Mouse (Mus musculus) kidney, embryonic 16.5 days (tissue): ENCODE results near the gene Ubtf. TPM values are rescaled to one million over a fixed set of nuclear protein-coding genes. Genes with fewer than 3 reads are reported as not detected.
"Not testable (repeated sequence)": the region's sequence is repeated elsewhere in the genome, so short reads cannot be mapped to it uniquely, and the experiment has no call there.

Source experiments
- ATAC-seq: fragments of 200-750 bp; cut with Nextera tagmentation; 2 replicates; pipeline ENCODE4 v1.8.0; 2017; ENCODE audit warnings: moderate TSS enrichment; ENCODE audit not compliant: low FRiP score, low TSS enrichment
- H3K27ac ChIP-seq: fragments of 300-500 bp; sonication (generic); 2 replicates; pipeline ENCODE4 v1.5.1; 2014; ENCODE audit warnings: low read length
- H3K27me3 ChIP-seq: fragments of 300-500 bp; sonication (generic); 2 replicates; pipeline ENCODE4 v1.6.1; 2014; ENCODE audit warnings: low read length, control low read depth, mixed read lengths; ENCODE audit not compliant: insufficient read depth
- H3K36me3 ChIP-seq: fragments of 300-500 bp; sonication (generic); 2 replicates; pipeline ENCODE4 v1.6.1; 2014; ENCODE audit warnings: low read length, control low read depth, mixed read lengths; ENCODE audit not compliant: insufficient read depth
- H3K4me1 ChIP-seq: fragments of 300-500 bp; sonication (generic); 2 replicates; pipeline ENCODE4 v1.6.1; 2014; ENCODE audit warnings: low read length, control low read depth, mixed read lengths; ENCODE audit not compliant: insufficient read depth
- H3K4me2 ChIP-seq: fragments of 300-500 bp; sonication (generic); replicated peaks from 2 replicates; pipeline ENCODE4 v1.6.1; 2014; ENCODE audit warnings: low read depth, low read length
- H3K4me3 ChIP-seq: fragments of 300-500 bp; sonication (generic); 2 replicates; pipeline ENCODE4 v1.5.1; 2014; ENCODE audit warnings: mild to moderate bottlenecking, low read length
- H3K9ac ChIP-seq: fragments of 300-500 bp; sonication (generic); replicated peaks from 2 replicates; pipeline ENCODE4 v1.6.1; 2014; ENCODE audit warnings: low read length
- H3K9me3 ChIP-seq: fragments of 300-500 bp; sonication (generic); 2 replicates; pipeline ENCODE4 v1.6.1; 2016; ENCODE audit warnings: low read length, control low read depth
- WGBS: fragments of 180-500 bp; shearing (Covaris S2); extraction: QIAGEN DNeasy Blood & Tissue Kit; methylation state at CpG from one replicate; pipeline ENCODE4 v1.1.7; 2014; 5-methylcytosine and 5-hydroxymethylcytosine counted together
- polyA plus RNA-seq: library from polyadenylated mRNA; unstranded; fragments of >200 nt; fragmentation: Nextera tagmentation; extraction: Ambion mirVana; gene quantifications from 2 replicates; pipeline ENCODE4 v1.2.1, GENCODE M21; 2015

Ubtf gene
- 94.7 and 97.3 TPM in 2 replicates for polyA plus RNA-seq

DNA sequence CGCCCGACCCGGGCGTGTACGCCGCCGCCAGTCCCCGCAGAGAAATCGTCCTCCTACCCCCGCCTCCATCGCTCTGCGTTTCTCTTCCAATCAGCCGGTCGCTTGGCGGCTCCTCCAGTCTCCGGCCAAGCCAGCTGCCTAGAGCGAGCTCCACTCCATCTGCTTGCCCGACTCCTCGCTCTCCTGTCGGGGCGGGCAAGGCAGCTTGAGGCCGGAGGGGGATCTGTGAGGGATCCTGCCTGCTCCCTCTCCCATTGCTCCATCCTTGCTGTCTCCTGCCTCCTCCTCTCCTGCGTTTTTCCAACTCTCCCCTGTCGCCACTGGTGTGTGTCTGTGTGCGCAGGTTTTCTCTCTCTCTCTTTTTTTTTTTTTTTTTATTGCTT lies at the start of gene Ubtf:
Gene Ubtf, minus strand, starts transcription at position 333 of the 383 bp plus-strand sequence.
- ATAC-seq, result peak; percentile 12; the same call in 1 of the 2 replicates
- Histone ChIP-seq H3K9me3 (no peaks in the 10 kb centered on the region), H3K4me3 (peak within 1 kb of the TSS; percentile 98), H3K4me1 (peaks cover 17% of the 10 kb centered on the region), H3K9ac (peak within 1 kb of the TSS; percentile 100), H3K27me3 (no peaks in the 10 kb centered on the region), H3K27ac (peak within 1 kb of the TSS; percentile 98), H3K36me3 (peaks cover 5% of the 10 kb centered on the region; the same call in 1 of the 2 replicates), H3K4me2 (peak within 1 kb of the TSS; percentile 96)
- WGBS, result under 1% methylated on average over 25 of the region's 25 CpGs

DNA sequence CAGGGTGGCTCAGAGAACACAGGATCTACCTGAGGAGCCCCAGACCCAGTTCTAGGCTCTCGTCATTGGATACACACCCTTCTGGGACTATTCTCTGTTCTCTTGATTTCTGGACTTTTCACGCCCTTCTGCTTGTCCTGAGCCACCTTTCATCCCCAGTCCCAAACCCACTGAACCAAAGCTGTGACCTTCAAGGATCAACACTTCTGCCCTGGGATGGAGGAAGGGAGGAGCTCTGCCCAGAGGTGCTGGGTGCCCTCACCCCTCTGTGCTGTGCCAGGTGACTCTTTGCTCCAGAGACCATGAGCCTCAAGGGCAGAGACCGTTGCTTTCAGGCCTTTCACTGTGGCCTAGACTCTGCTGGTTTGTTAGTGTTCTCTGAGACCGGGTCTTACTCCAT lies 49.7 kb upstream of the Ubtf start:
- H3K9me3 ChIP-seq, result no peaks in the 10 kb centered on the region
- H3K4me2 ChIP-seq, result no peak overlapping the region
- H3K4me3 ChIP-seq, result no peak overlapping the region
- no peaks in the 10 kb centered on the region for H3K36me3 ChIP-seq
- H3K9ac ChIP-seq, result no peak overlapping the region
- H3K27ac ChIP-seq, result no peak overlapping the region
- ATAC-seq, result no peak
- 0 out of 2 replicates have a peak, but pooled peaks cover 8% of the 10 kb centered on the region for H3K4me1 ChIP-seq
- 0 out of 2 replicates have a peak, but pooled peaks cover 4% of the 10 kb centered on the region for H3K27me3 ChIP-seq
- WGBS, result 41% methylated on average over 4 of the region's 4 CpGs

DNA sequence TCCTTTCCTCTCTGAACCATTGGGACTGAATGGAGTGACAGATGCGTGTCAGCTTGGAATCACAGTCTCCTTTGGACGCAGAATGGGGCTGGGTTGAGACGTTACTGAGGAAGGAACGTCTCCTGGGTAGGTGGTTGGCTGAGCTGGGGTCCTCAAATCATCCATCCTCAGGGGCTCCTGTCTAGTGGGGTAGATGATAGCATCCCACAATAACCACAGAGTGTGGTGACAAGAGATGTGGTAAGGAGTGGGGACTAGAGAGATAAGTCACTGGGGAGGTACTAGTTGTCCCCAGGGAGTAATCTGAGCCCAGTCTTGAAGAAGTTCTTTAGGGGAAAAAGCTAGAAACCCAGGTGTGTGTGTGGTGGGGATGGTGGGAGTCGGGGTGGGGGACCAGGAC lies 48.8 kb upstream of the Ubtf start:
- ATAC-seq, result no peak
- no peak overlapping the region for H3K4me2 ChIP-seq
- 0 out of 2 replicates have a peak, but pooled peaks cover 8% of the 10 kb centered on the region for H3K4me1 ChIP-seq
- H3K36me3 ChIP-seq, result no peaks in the 10 kb centered on the region
- H3K4me3 ChIP-seq, result no peak overlapping the region
- no peak overlapping the region for H3K9ac ChIP-seq
- 0 out of 2 replicates have a peak, but pooled peaks cover under 1% of the 10 kb centered on the region for H3K27me3 ChIP-seq
- H3K27ac ChIP-seq, result no peak overlapping the region
- no peaks in the 10 kb centered on the region for H3K9me3 ChIP-seq
- 80% methylated on average over 5 of the region's 5 CpGs for WGBS

DNA sequence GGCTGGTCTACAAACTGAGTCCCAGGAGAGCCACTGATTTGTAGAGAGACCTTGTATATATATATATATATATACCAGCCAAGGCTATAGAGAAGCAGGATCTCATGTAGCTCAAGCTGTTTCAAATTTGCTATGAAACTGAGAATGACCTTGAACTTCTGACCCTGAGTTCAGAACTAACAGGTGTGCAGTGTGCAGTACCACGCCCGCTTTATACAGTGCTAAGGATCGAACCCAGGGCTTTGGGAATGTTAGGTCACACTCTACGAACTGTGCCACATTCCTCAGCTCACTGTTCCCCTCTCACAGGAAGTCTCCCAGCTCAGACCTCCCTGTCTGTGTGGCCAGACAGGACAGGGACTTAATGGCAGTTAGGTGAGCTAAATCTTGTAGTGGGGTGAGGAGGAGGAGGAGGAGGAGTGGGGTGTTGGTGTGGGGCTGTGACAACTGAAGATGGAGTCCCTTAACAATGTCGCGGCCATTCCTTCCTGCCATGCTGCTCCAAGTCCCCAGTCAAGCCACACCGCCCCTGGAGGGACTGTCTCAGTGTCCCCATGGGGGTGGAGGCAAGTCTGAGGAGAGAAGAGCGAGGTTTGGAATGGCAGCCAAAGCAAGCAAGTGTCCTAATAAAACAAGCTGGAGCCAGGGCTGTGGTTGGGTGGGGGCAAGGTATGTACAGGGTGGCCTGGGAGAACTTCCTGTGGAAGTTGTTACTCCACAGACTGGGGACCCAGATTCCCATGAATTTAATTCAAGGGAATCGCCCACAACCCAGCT lies 48.1 kb upstream of the Ubtf start:
- no peak for ATAC-seq
- H3K9me3 ChIP-seq, result no peaks in the 10 kb centered on the region
- H3K36me3 ChIP-seq, result no peaks in the 10 kb centered on the region
- 0 out of 2 replicates have a peak, but pooled peaks cover 8% of the 10 kb centered on the region for H3K4me1 ChIP-seq
- no peak overlapping the region for H3K27ac ChIP-seq
- no peak overlapping the region for H3K4me2 ChIP-seq
- 71% methylated on average over 9 of the region's 9 CpGs for WGBS
- H3K4me3 ChIP-seq, result no peak overlapping the region
- H3K27me3 ChIP-seq, result no peaks in the 10 kb centered on the region
- H3K9ac ChIP-seq, result no peak overlapping the region

DNA sequence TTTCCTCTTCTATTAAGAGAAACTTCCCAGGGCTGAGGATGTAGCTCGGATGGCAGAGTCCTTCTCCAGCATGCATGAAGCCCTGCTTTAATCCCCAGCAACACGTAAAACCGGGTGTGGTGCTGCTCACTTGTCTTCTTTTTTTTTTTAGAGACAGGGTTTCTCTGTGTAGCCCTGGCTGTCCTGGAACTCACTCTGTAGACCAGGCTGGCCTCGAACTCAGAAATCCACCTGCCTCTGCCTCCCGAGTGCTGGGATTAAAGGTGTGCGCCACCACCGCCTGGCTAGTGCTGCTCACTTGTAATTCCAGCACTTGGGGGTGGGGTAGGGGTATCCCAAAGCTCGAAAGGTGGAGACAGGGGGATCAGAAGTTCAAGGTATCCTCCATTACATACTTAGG lies 46.6 kb upstream of the Ubtf start, which contains the start of gene Slc4a1:
Gene Slc4a1, minus strand, starts transcription at position 101 of the 400 bp plus-strand sequence.
- not testable (repeated sequence) for ATAC-seq, H3K36me3 ChIP-seq, H3K4me2 ChIP-seq, H3K27ac ChIP-seq, H3K27me3 ChIP-seq, H3K9me3 ChIP-seq, H3K4me1 ChIP-seq, H3K4me3 ChIP-seq, H3K9ac ChIP-seq
- 79% methylated on average over 7 of the region's 8 CpGs for WGBS

DNA sequence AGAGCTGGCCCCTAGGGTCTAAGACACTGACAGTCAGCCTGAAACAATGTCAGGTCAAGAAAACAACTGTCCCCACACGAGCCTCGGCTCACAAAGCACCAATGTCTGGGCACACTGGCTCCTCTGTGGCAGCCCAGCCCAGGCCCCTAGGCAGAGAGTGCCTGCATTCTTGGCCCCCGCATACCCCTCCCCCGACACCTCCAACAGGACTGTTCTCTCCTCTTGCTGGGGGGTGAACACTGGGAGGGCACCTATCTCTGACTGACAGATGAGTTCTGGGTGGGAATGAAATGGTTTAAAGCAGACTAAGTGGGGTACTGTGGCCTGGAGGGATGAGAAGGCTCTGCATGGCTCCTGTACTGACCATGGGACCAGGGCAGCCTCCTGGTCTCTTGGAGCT lies 46.2 kb upstream of the Ubtf start:
- Histone ChIP-seq H3K4me1 (0 out of 2 replicates have a peak, but pooled peaks cover 8% of the 10 kb centered on the region), H3K9me3 (no peaks in the 10 kb centered on the region), H3K36me3 (no peaks in the 10 kb centered on the region), H3K27me3 (no peaks in the 10 kb centered on the region), H3K27ac (no peak overlapping the region), H3K4me3 (no peak overlapping the region), H3K9ac (no peak overlapping the region), H3K4me2 (no peak overlapping the region)
- WGBS, result 44% methylated on average over 4 of the region's 4 CpGs
- no peak for ATAC-seq

DNA sequence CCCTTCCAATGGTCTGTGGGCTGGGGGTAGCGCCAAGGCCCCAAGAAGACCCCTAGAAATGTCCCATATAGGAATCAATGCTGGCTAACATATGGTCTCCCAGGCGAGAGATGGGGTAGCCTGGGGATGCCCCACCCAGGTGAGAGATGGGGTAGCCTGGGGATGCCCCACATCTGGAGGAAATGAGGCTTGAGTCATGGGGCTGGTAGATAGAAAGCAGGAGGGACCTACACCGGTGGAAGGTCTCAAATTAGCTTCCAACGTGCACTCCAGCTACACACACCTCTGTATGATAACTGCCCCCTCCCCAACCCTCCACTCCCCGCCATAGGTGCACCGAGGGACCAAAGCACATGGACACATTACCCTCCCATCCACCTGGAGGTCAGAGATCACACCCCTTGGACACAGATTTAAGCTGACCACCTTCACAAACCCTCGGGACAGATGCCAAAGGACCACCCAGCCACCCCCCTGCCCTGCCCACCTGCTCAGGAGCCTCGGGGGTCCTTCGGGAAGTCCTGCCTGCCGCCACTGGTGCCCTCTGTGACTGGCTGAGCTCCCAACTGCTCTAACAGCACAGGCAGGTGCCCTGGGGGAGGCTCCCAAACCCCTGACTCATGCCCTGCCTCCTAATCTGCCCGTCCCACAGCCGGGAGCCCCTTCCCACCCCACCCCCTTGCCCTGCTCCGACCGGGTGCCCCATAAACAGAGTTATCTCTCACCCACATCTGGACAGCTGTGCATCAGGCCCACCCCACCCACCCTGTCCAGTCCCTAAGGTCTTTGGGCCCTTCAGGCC lies 45.2 kb upstream of the Ubtf start:
- 0 out of 2 replicates have a peak, but pooled peaks cover 8% of the 10 kb centered on the region for H3K4me1 ChIP-seq
- H3K9ac ChIP-seq, result no peak overlapping the region
- WGBS, result 69% methylated on average over 14 of the region's 14 CpGs
- H3K27ac ChIP-seq, result no peak overlapping the region
- H3K36me3 ChIP-seq, result no peaks in the 10 kb centered on the region
- ATAC-seq, result peak; percentile 43; the same call in 1 of the 2 replicates
- H3K27me3 ChIP-seq, result no peaks in the 10 kb centered on the region
- no peaks in the 10 kb centered on the region for H3K9me3 ChIP-seq
- H3K4me2 ChIP-seq, result no peak overlapping the region
- no peak overlapping the region for H3K4me3 ChIP-seq

DNA sequence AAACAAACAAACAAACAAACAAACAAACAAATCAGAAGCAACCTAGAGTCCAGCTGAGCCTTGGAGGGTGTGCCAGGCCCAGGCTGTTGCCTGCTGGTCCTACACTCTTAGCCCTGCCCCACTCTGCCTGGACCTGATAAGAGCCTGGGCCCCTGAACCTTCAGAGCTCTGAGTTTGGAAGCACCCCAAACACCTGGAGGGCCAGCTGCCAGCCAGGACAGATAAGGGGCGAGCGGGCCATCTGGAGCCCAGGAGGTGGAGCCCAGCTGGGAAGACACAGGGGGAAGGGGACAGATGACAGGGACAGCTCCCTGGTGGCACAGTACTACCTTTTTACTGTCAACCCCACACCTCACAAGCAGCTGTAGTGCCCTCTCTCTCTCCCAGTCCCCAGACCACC lies 44.1 kb upstream of the Ubtf start:
- Histone ChIP-seq H3K4me2 (no peak overlapping the region), H3K4me1 (no peaks in the 10 kb centered on the region)
- ATAC-seq, result no peak

DNA sequence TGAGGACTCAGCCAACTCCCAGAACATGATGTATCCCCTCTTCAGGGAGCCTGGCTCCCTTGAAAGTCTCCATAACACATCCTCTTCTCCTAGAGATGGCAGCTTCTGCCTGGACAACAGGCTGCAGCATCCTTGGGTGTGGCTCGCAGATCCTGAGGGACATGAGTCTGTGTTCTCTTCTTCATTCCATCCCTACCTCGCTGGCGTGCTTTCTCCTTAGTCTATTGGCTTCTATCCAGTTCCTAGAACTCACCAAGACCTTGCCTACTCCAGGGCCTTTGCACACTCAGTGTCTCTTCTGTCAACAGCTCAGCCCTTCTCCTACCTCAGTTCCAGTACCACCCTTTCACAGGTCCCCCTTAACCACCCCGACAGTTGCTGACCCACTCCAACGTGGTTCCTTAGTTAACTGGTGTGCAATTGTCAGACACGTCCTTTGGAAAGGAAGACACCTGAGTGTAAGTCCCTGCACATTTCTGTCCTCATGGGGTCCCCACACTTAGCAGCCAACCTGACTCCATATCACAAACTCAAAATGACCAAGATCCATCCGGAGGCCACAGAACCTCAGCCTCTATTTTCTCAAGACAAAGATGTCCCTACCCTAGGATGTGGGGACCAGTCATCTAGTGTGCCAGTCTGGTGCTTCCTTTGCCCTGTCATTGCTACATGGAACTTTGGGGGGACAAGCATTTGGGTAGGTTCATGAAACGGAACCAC lies 42.4 kb upstream of the Ubtf start:
- H3K36me3 ChIP-seq, result no peaks in the 10 kb centered on the region
- WGBS, result 89% methylated on average over 8 of the region's 8 CpGs
- no peaks in the 10 kb centered on the region for H3K9me3 ChIP-seq
- no peak for ATAC-seq
- no peaks in the 10 kb centered on the region for H3K4me1 ChIP-seq
- H3K4me3 ChIP-seq, result no peak overlapping the region
- no peak overlapping the region for H3K27ac ChIP-seq
- no peak overlapping the region for H3K4me2 ChIP-seq
- H3K27me3 ChIP-seq, result no peaks in the 10 kb centered on the region
- H3K9ac ChIP-seq, result no peak overlapping the region

More for the DNA sequence above, 44.1 kb upstream of the Ubtf start:
- Histone ChIP-seq H3K27ac (no peak overlapping the region), H3K9ac (no peak overlapping the region), H3K36me3 (no peaks in the 10 kb centered on the region), H3K27me3 (no peaks in the 10 kb centered on the region), H3K9me3 (no peaks in the 10 kb centered on the region), H3K4me3 (no peak overlapping the region)
- WGBS, result 79% methylated on average over 2 of the region's 2 CpGs
